11 mouse cellular contexts compared by ENCODE assay signal in genomic region chr3:62271703-62272102, GRCm38 (mm10).
DNase-seq lines count a peak whose midpoint lies in the region; ATAC-seq and TF ChIP-seq lines count a peak whose summit lies in the region.
"Had no signal": no experiment of that assay in that cellular context is flagged by ENCODE, and none has a peak within 500 bp of the region (broad histone marks: within the 10 kb centered on the region; RNA-seq: fewer than 3 reads in every experiment).

No protein-coding gene starts in this region.

- no peaks in the 10 kb centered on the region for H3K36me3 ChIP-seq in midbrain, embryonic 16.5 days (ENCODE audit: control insufficient read depth, insufficient read depth, low read length)
- no peaks in the 10 kb centered on the region for H3K36me3 ChIP-seq in heart, adult 2 months (ENCODE audit: control insufficient read depth, insufficient read depth, low read length)
- H3K36me3 ChIP-seq: intestine, embryonic 15.5 days had no signal

- no peak overlapping the region for H3K4me2 ChIP-seq in midbrain, embryonic 16.5 days (ENCODE audit: low read length)
- H3K4me2 ChIP-seq: intestine, embryonic 15.5 days had no signal

- H3K27ac ChIP-seq in midbrain, embryonic 16.5 days (ENCODE audit: low read length): no peak overlapping the region
- H3K27ac ChIP-seq in heart, adult 2 months: no peak overlapping the region
- H3K27ac ChIP-seq: intestine, embryonic 15.5 days had no signal

- WGBS in midbrain, embryonic 16.5 days: 36% methylated on average over 4 of the region's 4 CpGs
- 56% methylated on average over 4 of the region's 4 CpGs for WGBS in heart, adult 2 months

- no peaks in the 10 kb centered on the region for H3K4me1 ChIP-seq in midbrain, embryonic 16.5 days (ENCODE audit: control insufficient read depth, insufficient read depth, low read length)
- no peaks in the 10 kb centered on the region for H3K4me1 ChIP-seq in heart, adult 2 months (ENCODE audit: control insufficient read depth, insufficient read depth, low read length)
- H3K4me1 ChIP-seq: intestine, embryonic 15.5 days had no signal

- no peak for TF ChIP-seq CTCF in heart, adult 2 months (IDR thresholded peaks at IDR 0.05)

- H3K9ac ChIP-seq in midbrain, embryonic 16.5 days (ENCODE audit: low read depth, low read length): no peak overlapping the region
- no peak overlapping the region for H3K9ac ChIP-seq in heart, adult 2 months (ENCODE audit: low read depth, low read length)
- H3K9ac ChIP-seq: intestine, embryonic 15.5 days had no signal

- no peak for TF ChIP-seq EP300 in heart, adult 2 months (IDR thresholded peaks at IDR 0.05; ENCODE audit: insufficient read depth, low read depth, low read length)

- TF ChIP-seq POLR2A in heart, adult 2 months (IDR thresholded peaks at IDR 0.05; ENCODE audit: insufficient read depth, low read depth, low read length): no peak

- intact Hi-C loops in heart, adult 2 months (cut with DNase I): no loop called here

- no peaks in the 10 kb centered on the region for H3K9me3 ChIP-seq in midbrain, embryonic 16.5 days (replicated peaks; ENCODE audit: control insufficient read depth, low read length, poor library complexity, severe bottlenecking)
- H3K9me3 ChIP-seq: intestine, embryonic 15.5 days had no signal

- H3K27me3 ChIP-seq in midbrain, embryonic 16.5 days (ENCODE audit: control insufficient read depth, insufficient read depth, low read depth, low read length): no peaks in the 10 kb centered on the region
- H3K27me3 ChIP-seq in heart, adult 2 months (ENCODE audit: control insufficient read depth, insufficient read depth, low read length): no peaks in the 10 kb centered on the region
- H3K27me3 ChIP-seq: intestine, embryonic 15.5 days had no signal

- no peak overlapping the region for H3K4me3 ChIP-seq in midbrain, embryonic 16.5 days (ENCODE audit: low read depth, low read length)
- H3K4me3 ChIP-seq in heart, adult 2 months: no peak overlapping the region
- H3K4me3 ChIP-seq: intestine, embryonic 15.5 days had no signal

- DNase-seq in frontal cortex, postnatal 25 days (ENCODE audit: low spot score in 2 of 2): no peak
- DNase-seq in frontal cortex, adult 2 months (ENCODE audit: extremely low spot score in 1 of 2, low spot score in 1 of 2): peak; percentile 7 to 54
- DNase-seq in layer of hippocampus, adult 9-10 months (ENCODE audit: low spot score): peak; percentile 13
- DNase-seq in retina, postnatal 1 day: no peak
- DNase-seq in thymus, postnatal 36 days: no peak
- DNase-seq in heart, adult 2 months: no peak
- DNase-seq: gastrocnemius, postnatal 25 days; thymus, postnatal 14 days had no signal

- H3K79me2 ChIP-seq in heart, adult 2 months (replicated peaks; ENCODE audit: control insufficient read depth, insufficient read depth, low read length): no peaks in the 10 kb centered on the region

- peak; percentile 80 for ATAC-seq in frontal cortex, adult (ENCODE audit: low TSS enrichment)
- ATAC-seq in midbrain, embryonic 16.5 days: peak; percentile 85
- ATAC-seq: intestine, embryonic 15.5 days had no signal

Comparison
In these comparisons a context has a peak if more than half of its experiments do, and no peak if none do; other contexts are left out.
1. DNase-seq: peak in frontal cortex, adult 2 months (2 of 2) and layer of hippocampus, adult 9-10 months (single experiment); none in frontal cortex, postnatal 25 days (0 of 2), retina, postnatal 1 day (single experiment), thymus, postnatal 36 days (0 of 2) and heart, adult 2 months (0 of 2).